Mouse (Mus musculus): Measurements from ENCODE around the gene Abca4. TPM values are rescaled to one million over a fixed set of nuclear protein-coding genes. Genes with fewer than 3 reads are reported as not detected.

The Abca4 gene
- polyA plus RNA-seq, 2 experiments, result 1.0 to 2.2 TPM

GRCm38 (mm10) chr3:122198532-122198931 is 154.3 kb downstream of the Abca4 start:
- no peaks in the 10 kb centered on the region for H3K36me3 ChIP-seq (ENCODE audit: control insufficient read depth, insufficient read depth, low read length)
- H3K9me3 ChIP-seq (ENCODE audit: control insufficient read depth, low read length), result no peaks in the 10 kb centered on the region
- peaks cover 10% of the 10 kb centered on the region for H3K4me1 ChIP-seq (ENCODE audit: control insufficient read depth, insufficient read depth, low read length)
- no peak for TF ChIP-seq POLR2A (IDR thresholded peaks at IDR 0.05; ENCODE audit: borderline replicate concordance, extremely low read depth, insufficient read depth, insufficient read length)
- no peak overlapping the region for H3K4me3 ChIP-seq (replicated peaks; ENCODE audit: low read length)
- H3K9ac ChIP-seq (ENCODE audit: low read depth, low read length, severe bottlenecking), result no peak overlapping the region
- peak; percentile 41 for DNase-seq (ENCODE audit: low spot score)
- no peaks in the 10 kb centered on the region for H3K27me3 ChIP-seq (ENCODE audit: control insufficient read depth, insufficient read depth, low read length)
- WGBS, result 86% methylated on average over 2 of the region's 2 CpGs
- no peak overlapping the region for H3K4me2 ChIP-seq (replicated peaks; ENCODE audit: low read depth, low read length, severe bottlenecking)
- no peak for ATAC-seq (ENCODE audit: low FRiP score, low read depth)
- H3K27ac ChIP-seq (replicated peaks; ENCODE audit: low read depth, low read length), result no peak overlapping the region

- Histone ChIP-seq H3K36me3 (ENCODE audit: control insufficient read depth, insufficient read depth, low read length) (no peaks in the 10 kb centered on the region), H3K27me3 (ENCODE audit: control insufficient read depth, insufficient read depth, low read length) (no peaks in the 10 kb centered on the region), H3K9me3 (ENCODE audit: control insufficient read depth, low read length) (no peaks in the 10 kb centered on the region), H3K4me3 (replicated peaks; ENCODE audit: low read length) (no peak overlapping the region), H3K4me2 (replicated peaks; ENCODE audit: low read depth, low read length, severe bottlenecking) (no peak overlapping the region), H3K27ac (replicated peaks; ENCODE audit: low read depth, low read length) (no peak overlapping the region), H3K9ac (ENCODE audit: low read depth, low read length, severe bottlenecking) (no peak overlapping the region), H3K4me1 (ENCODE audit: control insufficient read depth, insufficient read depth, low read length) (peaks cover 10% of the 10 kb centered on the region)
- TF ChIP-seq POLR2A (IDR thresholded peaks at IDR 0.05; ENCODE audit: borderline replicate concordance, extremely low read depth, insufficient read depth, insufficient read length), result no peak
- ATAC-seq (ENCODE audit: low FRiP score, low read depth), result no peak
- 61% methylated on average over 8 of the region's 8 CpGs for WGBS
- peak; percentile 77 for DNase-seq (ENCODE audit: low spot score)
Observed at GRCm38 (mm10) chr3:122198966-122199381, 154.7 kb downstream of the Abca4 start.

GRCm38 (mm10) chr3:122199600-122199999 is 155.4 kb downstream of the Abca4 start:
- H3K9me3 ChIP-seq (ENCODE audit: control insufficient read depth, low read length), result no peaks in the 10 kb centered on the region
- TF ChIP-seq POLR2A (IDR thresholded peaks at IDR 0.05; ENCODE audit: borderline replicate concordance, extremely low read depth, insufficient read depth, insufficient read length), result no peak
- H3K4me1 ChIP-seq (ENCODE audit: control insufficient read depth, insufficient read depth, low read length), result peaks cover 10% of the 10 kb centered on the region
- H3K36me3 ChIP-seq (ENCODE audit: control insufficient read depth, insufficient read depth, low read length), result no peaks in the 10 kb centered on the region
- WGBS, result 69% methylated on average over 4 of the region's 4 CpGs
- H3K4me2 ChIP-seq (replicated peaks; ENCODE audit: low read depth, low read length, severe bottlenecking), result no peak overlapping the region
- H3K27me3 ChIP-seq (ENCODE audit: control insufficient read depth, insufficient read depth, low read length), result no peaks in the 10 kb centered on the region
- H3K9ac ChIP-seq (ENCODE audit: low read depth, low read length, severe bottlenecking), result no peak overlapping the region
- no peak for ATAC-seq (ENCODE audit: low FRiP score, low read depth)
- no peak overlapping the region for H3K4me3 ChIP-seq (replicated peaks; ENCODE audit: low read length)
- no peak for DNase-seq (ENCODE audit: low spot score)
- no peak overlapping the region for H3K27ac ChIP-seq (replicated peaks; ENCODE audit: low read depth, low read length)

- DNase-seq (ENCODE audit: low spot score) (no peak), ATAC-seq (ENCODE audit: low FRiP score, low read depth) (no peak)
- peaks cover 10% of the 10 kb centered on the region for H3K4me1 ChIP-seq (ENCODE audit: control insufficient read depth, insufficient read depth, low read length)
- WGBS, result 85% methylated on average over 5 of the region's 5 CpGs
- no peak overlapping the region for H3K4me2 ChIP-seq (replicated peaks; ENCODE audit: low read depth, low read length, severe bottlenecking)
- no peaks in the 10 kb centered on the region for H3K36me3 ChIP-seq (ENCODE audit: control insufficient read depth, insufficient read depth, low read length)
- H3K4me3 ChIP-seq (replicated peaks; ENCODE audit: low read length), result no peak overlapping the region
- no peaks in the 10 kb centered on the region for H3K27me3 ChIP-seq (ENCODE audit: control insufficient read depth, insufficient read depth, low read length)
- no peak overlapping the region for H3K27ac ChIP-seq (replicated peaks; ENCODE audit: low read depth, low read length)
- H3K9me3 ChIP-seq (ENCODE audit: control insufficient read depth, low read length), result no peaks in the 10 kb centered on the region
- H3K9ac ChIP-seq (ENCODE audit: low read depth, low read length, severe bottlenecking), result no peak overlapping the region
- no peak for TF ChIP-seq POLR2A (IDR thresholded peaks at IDR 0.05; ENCODE audit: borderline replicate concordance, extremely low read depth, insufficient read depth, insufficient read length)
Observed at GRCm38 (mm10) chr3:122200017-122200416, 155.8 kb downstream of the Abca4 start.

GRCm38 (mm10) chr3:122200447-122200846 is 156.2 kb downstream of the Abca4 start:
- no peaks in the 10 kb centered on the region for H3K9me3 ChIP-seq (ENCODE audit: control insufficient read depth, low read length)
- no peak overlapping the region for H3K9ac ChIP-seq (ENCODE audit: low read depth, low read length, severe bottlenecking)
- no peaks in the 10 kb centered on the region for H3K36me3 ChIP-seq (ENCODE audit: control insufficient read depth, insufficient read depth, low read length)
- no peak overlapping the region for H3K4me2 ChIP-seq (replicated peaks; ENCODE audit: low read depth, low read length, severe bottlenecking)
- DNase-seq (ENCODE audit: low spot score) (no peak), ATAC-seq (ENCODE audit: low FRiP score, low read depth) (no peak)
- no peak overlapping the region for H3K27ac ChIP-seq (replicated peaks; ENCODE audit: low read depth, low read length)
- H3K27me3 ChIP-seq (ENCODE audit: control insufficient read depth, insufficient read depth, low read length), result no peaks in the 10 kb centered on the region
- TF ChIP-seq POLR2A (IDR thresholded peaks at IDR 0.05; ENCODE audit: borderline replicate concordance, extremely low read depth, insufficient read depth, insufficient read length), result no peak
- H3K4me1 ChIP-seq (ENCODE audit: control insufficient read depth, insufficient read depth, low read length), result peaks cover 10% of the 10 kb centered on the region
- H3K4me3 ChIP-seq (replicated peaks; ENCODE audit: low read length), result no peak overlapping the region
- 43% methylated on average over 5 of the region's 5 CpGs for WGBS

- Histone ChIP-seq H3K9me3 (ENCODE audit: control insufficient read depth, low read length) (no peaks in the 10 kb centered on the region), H3K4me1 (ENCODE audit: control insufficient read depth, insufficient read depth, low read length) (peaks cover 10% of the 10 kb centered on the region), H3K4me2 (replicated peaks; ENCODE audit: low read depth, low read length, severe bottlenecking) (no peak overlapping the region), H3K27me3 (ENCODE audit: control insufficient read depth, insufficient read depth, low read length) (no peaks in the 10 kb centered on the region), H3K36me3 (ENCODE audit: control insufficient read depth, insufficient read depth, low read length) (no peaks in the 10 kb centered on the region), H3K27ac (replicated peaks; ENCODE audit: low read depth, low read length) (no peak overlapping the region), H3K4me3 (replicated peaks; ENCODE audit: low read length) (no peak overlapping the region), H3K9ac (ENCODE audit: low read depth, low read length, severe bottlenecking) (no peak overlapping the region)
- peak; percentile 9 for DNase-seq (ENCODE audit: low spot score)
- 29% methylated on average over 5 of the region's 5 CpGs for WGBS
- no peak for ATAC-seq (ENCODE audit: low FRiP score, low read depth)
- TF ChIP-seq POLR2A (IDR thresholded peaks at IDR 0.05; ENCODE audit: borderline replicate concordance, extremely low read depth, insufficient read depth, insufficient read length), result no peak
Observed at GRCm38 (mm10) chr3:122202307-122202732, 158.1 kb downstream of the Abca4 start.

All from limb, embryonic 14.5 days (tissue).